Mouse (Mus musculus) naive thymus-derived CD4-positive, alpha-beta T cell, adult 2 months (primary cell): ENCODE results near the gene AC124108.1.
A peak's percentile ranks its signal among the peaks of the same experiment; 100 is the strongest.

Experiments used
- DNase-seq: peaks from one replicate; pipeline ENCODE4 v3.0.0-alpha.2; 2011; ENCODE audit warnings: low read depth

AC124108.1 gene

GRCm38 (mm10) chr1:132200562-132201510, 9.6 kb downstream of the AC124108.1 start:
- DNase-seq = no peak

GRCm38 (mm10) chr1:132201511-132201860, 10.2 kb downstream of the AC124108.1 start:
- no peak for DNase-seq

GRCm38 (mm10) chr1:132201936-132202335, 10.7 kb downstream of the AC124108.1 start:
- DNase-seq = no peak

- DNase-seq = no peak
These were observed 11.5 kb downstream of the AC124108.1 start for GRCm38 (mm10) chr1:132202771-132203170.

GRCm38 (mm10) chr1:132205958-132206357, 14.7 kb downstream of the AC124108.1 start:
- DNase-seq = no peak

- no peak for DNase-seq
These were observed 15.6 kb downstream of the AC124108.1 start for GRCm38 (mm10) chr1:132206828-132207227.

GRCm38 (mm10) chr1:132208154-132208553, 16.9 kb downstream of the AC124108.1 start:
- DNase-seq = no peak

- no peak for DNase-seq
These were observed 18.1 kb downstream of the AC124108.1 start for GRCm38 (mm10) chr1:132209400-132209799.

- peak; percentile 9 for DNase-seq
These were observed 19.7 kb downstream of the AC124108.1 start for GRCm38 (mm10) chr1:132210922-132211321.

- no peak for DNase-seq
These were observed 20.4 kb downstream of the AC124108.1 start for GRCm38 (mm10) chr1:132211672-132212071.

- DNase-seq = peak; percentile 18
These were observed 21.0 kb downstream of the AC124108.1 start for GRCm38 (mm10) chr1:132212218-132212617.

GRCm38 (mm10) chr1:132213076-132213475, 21.8 kb downstream of the AC124108.1 start:
- no peak for DNase-seq

- no peak for DNase-seq
These were observed 25.0 kb downstream of the AC124108.1 start for GRCm38 (mm10) chr1:132216276-132216675.

- no peak for DNase-seq
These were observed 30.4 kb downstream of the AC124108.1 start for GRCm38 (mm10) chr1:132221627-132222026.

GRCm38 (mm10) chr1:132222166-132222565, 30.9 kb downstream of the AC124108.1 start:
- no peak for DNase-seq

- no peak for DNase-seq
These were observed 35.2 kb downstream of the AC124108.1 start for GRCm38 (mm10) chr1:132226297-132227080.

GRCm38 (mm10) chr1:132229667-132230066, 38.4 kb downstream of the AC124108.1 start, which contains the start of gene Gm10188:
TSS of gene Gm10188 (minus strand) at chr1:132229767.
- no peak for DNase-seq

- DNase-seq = no peak
These were observed 40.4 kb downstream of the AC124108.1 start for GRCm38 (mm10) chr1:132231470-132232274.

GRCm38 (mm10) chr1:132233566-132233965, 42.3 kb downstream of the AC124108.1 start:
- no peak for DNase-seq

- DNase-seq = no peak
These were observed 43.6 kb downstream of the AC124108.1 start for GRCm38 (mm10) chr1:132234757-132235273.

GRCm38 (mm10) chr1:132237585-132238159, 46.4 kb downstream of the AC124108.1 start:
- peak; percentile 58 for DNase-seq
